Mouse (Mus musculus) thymus, adult 18-20 months (tissue): Measurements from ENCODE around the gene Serinc5.
"Not testable (repeated sequence)": the region's sequence is repeated elsewhere in the genome, so short reads cannot be mapped to it uniquely, and the experiment has no call there.

ENCODE experiments used
- DNase-seq, 2 experiments: peaks; one replicate each; pipeline ENCODE4 v3.0.0; 2022; ENCODE audit warnings: mixed read lengths in 2 of 2

The Serinc5 gene

GRCm38 (mm10) chr13:92668214-92668985, 57.5 kb downstream of the Serinc5 start:
- DNase-seq: no peak

DNA sequence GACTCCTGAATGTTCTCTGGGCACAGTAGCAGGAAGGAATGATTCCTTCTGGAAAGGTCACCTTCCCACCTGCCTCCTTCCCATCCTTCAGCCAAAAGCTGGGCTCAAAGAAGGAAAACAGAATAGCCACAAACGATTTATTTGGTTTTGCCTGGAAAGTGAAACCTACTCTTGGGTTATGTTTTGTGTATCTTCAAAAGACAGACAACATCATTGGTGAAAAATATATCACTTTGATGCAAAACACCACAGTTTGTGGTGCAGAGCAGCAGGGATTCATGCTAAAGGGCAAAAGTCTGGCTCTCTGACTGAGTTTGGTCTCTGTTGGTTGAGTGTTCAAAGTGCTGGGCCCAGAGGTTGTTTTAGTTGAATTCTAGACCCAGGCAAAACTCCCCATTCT, 60.8 kb downstream of the Serinc5 start:
- no peak for DNase-seq

DNA sequence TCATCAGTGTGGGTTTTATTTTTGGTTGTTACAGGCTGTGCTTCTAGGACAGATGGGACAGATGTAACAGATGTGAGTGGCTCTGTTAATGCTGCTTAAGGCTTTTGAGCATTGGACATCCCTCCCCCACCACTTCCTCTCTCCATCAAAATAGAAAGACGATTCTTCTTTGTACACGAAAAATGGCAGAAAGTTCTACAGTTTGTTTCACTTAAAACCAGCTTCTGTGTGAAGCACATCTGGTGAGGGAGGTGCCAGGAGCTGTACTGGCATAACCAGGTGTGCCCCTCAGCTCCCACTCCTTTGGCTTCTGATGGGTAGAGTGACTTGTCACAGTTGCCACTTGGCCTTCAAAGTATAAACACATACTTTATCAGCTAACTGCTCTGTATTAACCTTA, 63.8 kb downstream of the Serinc5 start:
- peak; percentile 53 to 74 for DNase-seq

GRCm38 (mm10) chr13:92675308-92675707, 64.4 kb downstream of the Serinc5 start:
- DNase-seq: no peak

- DNase-seq: peak in 1 of 2 experiments; percentile 28
Observed at GRCm38 (mm10) chr13:92675897-92676584, 65.2 kb downstream of the Serinc5 start.

DNA sequence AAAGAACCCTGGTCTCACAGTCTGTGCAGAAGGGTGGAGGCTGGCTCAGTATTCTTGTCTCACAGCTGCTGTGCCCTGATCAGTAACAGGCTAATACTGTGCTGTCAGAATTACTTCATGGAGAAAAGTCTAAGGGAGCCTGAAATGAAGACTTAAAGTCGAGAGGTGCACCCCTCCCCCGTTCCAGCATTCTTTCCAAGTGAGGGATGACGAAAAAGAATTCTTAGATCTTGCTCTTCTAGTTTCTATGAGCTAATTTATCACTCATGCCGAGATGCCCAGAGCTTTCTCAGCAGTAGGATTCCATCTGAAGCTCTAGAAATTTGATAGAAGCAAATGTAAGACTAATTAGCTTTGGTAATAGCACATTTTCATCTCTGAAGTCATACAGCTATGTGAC, 66.8 kb downstream of the Serinc5 start:
- no peak for DNase-seq

GRCm38 (mm10) chr13:92679661-92680060, 68.8 kb downstream of the Serinc5 start:
- DNase-seq: no peak

DNA sequence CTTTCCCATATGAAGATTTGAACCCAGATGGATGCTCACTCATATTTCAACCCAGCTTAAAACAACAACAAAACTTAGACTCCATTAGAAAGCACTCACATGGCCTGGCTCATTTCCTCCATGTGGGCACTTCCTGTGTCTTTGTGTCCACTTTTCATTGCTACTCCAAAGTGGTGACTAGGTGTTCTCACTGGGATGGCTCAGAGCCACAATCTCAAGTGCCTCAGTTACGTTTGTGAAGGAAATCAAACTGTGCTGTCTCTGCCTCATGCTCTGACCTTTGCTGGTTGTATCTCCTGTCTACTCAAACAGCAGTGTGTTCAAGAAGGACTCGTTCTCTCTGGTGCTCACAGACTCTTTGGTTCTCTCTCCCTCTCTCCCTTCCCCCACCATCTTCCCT, 70.7 kb downstream of the Serinc5 start:
- DNase-seq: no peak

DNA sequence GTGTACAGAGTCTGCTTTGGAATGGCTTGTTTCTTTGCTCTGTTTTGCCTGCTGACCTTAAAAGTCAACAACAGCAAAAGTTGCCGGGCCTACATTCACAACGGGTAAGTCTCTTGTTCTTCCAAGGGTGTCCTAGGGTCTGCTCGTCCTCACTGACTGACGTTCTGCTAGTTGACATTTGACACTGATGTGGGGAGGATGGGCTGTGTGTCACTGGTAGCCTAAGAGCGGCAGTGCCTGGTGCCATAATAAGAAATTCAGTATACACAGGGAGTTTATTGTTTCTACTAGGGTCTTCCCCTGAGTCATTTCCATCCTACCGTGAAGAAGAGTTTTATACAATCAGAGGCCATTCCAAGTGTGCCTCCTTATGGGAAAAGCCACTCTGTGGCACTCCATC, 71.9 kb downstream of the Serinc5 start:
- no peak for DNase-seq

DNA sequence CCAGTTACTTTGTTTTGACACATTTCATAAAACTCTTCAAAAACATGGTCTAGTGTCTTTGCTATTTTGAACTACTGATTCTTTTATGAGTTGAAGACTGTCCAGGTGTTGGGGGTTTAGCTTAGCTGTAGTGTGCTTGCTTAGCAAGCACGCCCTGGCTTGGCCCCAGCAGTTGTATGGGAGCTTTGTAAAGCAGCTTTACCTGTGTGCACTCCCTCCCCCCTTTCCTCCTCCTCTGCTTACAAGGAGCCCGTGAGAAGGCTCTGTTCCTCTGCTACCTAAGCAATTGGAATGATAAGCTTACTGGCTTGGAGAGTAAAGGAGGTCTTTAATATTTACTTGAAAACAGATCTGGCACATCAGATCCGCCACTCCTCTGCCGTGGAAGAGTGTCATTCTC, 72.6 kb downstream of the Serinc5 start:
- peak in 1 of 2 experiments; percentile 34 for DNase-seq

- DNase-seq: no peak
Observed at GRCm38 (mm10) chr13:92684310-92684709, 73.4 kb downstream of the Serinc5 start.

DNA sequence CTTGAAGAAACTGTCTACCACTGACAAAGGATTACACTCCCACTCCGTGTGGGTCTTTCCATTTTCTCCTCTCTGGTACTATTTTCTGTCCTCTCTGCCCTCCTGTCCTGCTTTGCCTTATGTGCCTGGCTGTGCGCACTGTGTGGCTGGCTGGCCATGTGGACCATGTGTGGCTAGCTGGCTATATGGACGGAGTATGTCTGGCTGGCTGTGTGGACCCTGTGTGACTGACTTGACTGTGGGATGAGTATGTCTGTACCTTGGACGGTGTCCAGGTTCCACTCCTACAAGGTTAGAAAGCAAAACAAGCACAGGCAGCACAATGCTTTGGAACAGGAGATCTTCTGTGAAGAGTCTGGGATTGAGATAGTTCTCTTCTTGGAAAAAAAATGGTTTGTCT, 74.4 kb downstream of the Serinc5 start:
- no peak for DNase-seq

- DNase-seq: not testable (repeated sequence)
Observed at GRCm38 (mm10) chr13:92687151-92687550, 76.3 kb downstream of the Serinc5 start.

GRCm38 (mm10) chr13:92689061-92689460, 78.2 kb downstream of the Serinc5 start:
- no peak for DNase-seq

- peak in 1 of 2 experiments; percentile 1 for DNase-seq
Observed at GRCm38 (mm10) chr13:92693866-92694550, 83.1 kb downstream of the Serinc5 start.

DNA sequence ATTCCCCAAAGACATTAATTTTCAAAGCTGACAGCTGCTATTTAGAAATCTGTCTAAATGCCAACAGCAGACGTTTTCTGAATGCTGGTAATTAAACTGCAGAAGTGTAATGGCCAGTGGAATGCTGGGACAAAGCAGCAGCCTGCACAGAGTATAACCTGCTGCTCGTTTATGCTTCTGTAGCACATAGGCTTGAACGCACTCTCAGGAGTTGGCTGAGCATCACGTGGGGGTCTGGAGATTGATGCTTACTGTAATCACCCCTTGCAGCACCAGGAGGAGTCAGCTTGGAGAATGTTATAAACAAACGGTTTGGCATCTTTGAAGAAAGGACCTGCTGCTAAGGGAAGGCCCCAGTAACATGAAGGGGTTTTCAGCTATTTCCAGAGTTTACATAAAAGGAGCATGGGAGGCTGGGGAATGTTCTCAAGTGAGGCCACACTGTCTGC, 85.6 kb downstream of the Serinc5 start:
- DNase-seq: no peak

GRCm38 (mm10) chr13:92697141-92697540, 86.2 kb downstream of the Serinc5 start:
- DNase-seq: no peak

DNA sequence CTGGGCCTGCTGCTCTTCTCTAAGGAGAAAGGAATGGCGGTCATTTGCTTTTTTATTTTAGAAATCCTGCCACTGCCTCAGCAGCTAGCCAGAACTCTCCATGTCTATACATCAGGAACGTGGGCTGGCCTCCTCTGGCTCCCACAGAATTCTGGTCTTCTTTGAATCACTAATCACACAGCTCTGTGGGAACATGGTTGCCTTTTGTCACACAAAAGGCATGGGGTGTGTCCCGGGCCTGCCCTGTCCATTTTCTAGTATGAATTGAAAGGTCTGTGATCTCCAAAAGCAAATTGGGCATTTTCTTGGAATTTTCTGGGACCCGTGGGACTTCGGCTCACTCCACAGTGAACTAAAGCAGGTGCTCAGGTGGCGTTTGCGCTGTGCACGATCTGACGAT, 87.9 kb downstream of the Serinc5 start:
- no peak for DNase-seq

- DNase-seq: no peak
Observed at GRCm38 (mm10) chr13:92699395-92699794, 88.5 kb downstream of the Serinc5 start.

- no peak for DNase-seq
Observed at GRCm38 (mm10) chr13:92702035-92702434, 91.1 kb downstream of the Serinc5 start.

- peak; percentile 39 to 66 for DNase-seq
Observed at GRCm38 (mm10) chr13:92703241-92704027, 92.5 kb downstream of the Serinc5 start.

GRCm38 (mm10) chr13:92704189-92704588, 93.3 kb downstream of the Serinc5 start:
- no peak for DNase-seq

DNA sequence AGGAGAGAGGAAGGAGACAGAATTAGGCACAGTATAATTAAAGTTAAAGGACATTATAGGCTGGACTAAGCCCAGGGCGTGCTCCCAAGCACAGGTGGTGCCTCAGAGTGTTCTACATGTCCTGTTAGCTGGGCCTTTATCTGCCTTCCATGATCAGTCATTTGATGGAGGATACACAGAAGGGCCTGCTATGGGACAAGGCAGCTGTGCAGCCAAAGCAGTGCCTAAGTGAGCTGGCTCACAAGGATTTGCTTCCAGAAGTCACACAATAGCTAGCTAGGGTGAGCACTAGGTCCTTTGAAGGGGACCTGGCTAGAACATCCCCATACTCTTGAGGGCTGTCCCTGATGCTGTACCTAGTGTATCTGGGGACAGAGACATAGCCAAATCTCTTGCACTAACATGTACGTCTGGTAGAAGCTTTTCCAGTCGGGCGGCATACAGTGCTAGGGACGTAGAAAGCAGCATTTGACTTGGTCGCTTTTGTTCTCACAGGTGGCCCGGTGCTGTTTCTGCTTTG, 94.2 kb downstream of the Serinc5 start:
- no peak for DNase-seq
